Mouse (Mus musculus): ENCODE measurements around the gene Drg1.
"Not testable (repeated sequence)": the region's sequence is repeated elsewhere in the genome, so short reads cannot be mapped to it uniquely, and the experiment has no call there.

The Drg1 gene

GRCm38 (mm10) chr11:3212526-3212925 lies 53.7 kb downstream of the Drg1 start:
- DNase-seq (ENCODE audit: low read depth) = no peak

DNA sequence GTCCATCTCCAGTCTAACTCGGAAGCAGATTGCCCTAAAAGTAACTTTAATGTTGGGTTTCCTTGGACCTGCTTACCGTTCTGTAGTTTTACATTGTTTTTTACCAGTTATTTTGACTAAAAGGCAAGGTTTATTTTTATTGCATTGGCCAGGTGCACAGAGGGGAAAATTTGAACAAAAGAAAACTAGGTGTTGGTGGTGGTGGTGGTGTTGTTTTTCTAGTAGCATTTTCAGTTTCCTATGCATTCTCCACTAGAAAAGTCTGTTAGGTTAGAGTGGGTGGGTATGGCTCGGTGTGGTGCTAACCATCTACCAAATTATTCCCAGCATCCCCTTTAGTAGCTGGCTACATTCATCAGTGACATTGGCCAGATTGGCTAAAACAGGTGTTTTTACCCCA lies 59.4 kb downstream of the Drg1 start:
- no peak for DNase-seq (ENCODE audit: low read depth)

- DNase-seq (ENCODE audit: low read depth) = no peak
Observed at GRCm38 (mm10) chr11:3205207-3205606, 61.0 kb downstream of the Drg1 start.

- no peak for DNase-seq (ENCODE audit: low read depth)
Observed at GRCm38 (mm10) chr11:3203771-3204170, 62.4 kb downstream of the Drg1 start.

- peak; percentile 64 for DNase-seq (ENCODE audit: low read depth)
Observed at GRCm38 (mm10) chr11:3202781-3203441, 63.3 kb downstream of the Drg1 start.

- DNase-seq (ENCODE audit: low read depth) = peak; percentile 95
Observed at GRCm38 (mm10) chr11:3202231-3202701, 63.9 kb downstream of the Drg1 start, which contains the start of gene Eif4enif1. TSS of gene Eif4enif1 (plus strand) at chr11:3202392.

DNA sequence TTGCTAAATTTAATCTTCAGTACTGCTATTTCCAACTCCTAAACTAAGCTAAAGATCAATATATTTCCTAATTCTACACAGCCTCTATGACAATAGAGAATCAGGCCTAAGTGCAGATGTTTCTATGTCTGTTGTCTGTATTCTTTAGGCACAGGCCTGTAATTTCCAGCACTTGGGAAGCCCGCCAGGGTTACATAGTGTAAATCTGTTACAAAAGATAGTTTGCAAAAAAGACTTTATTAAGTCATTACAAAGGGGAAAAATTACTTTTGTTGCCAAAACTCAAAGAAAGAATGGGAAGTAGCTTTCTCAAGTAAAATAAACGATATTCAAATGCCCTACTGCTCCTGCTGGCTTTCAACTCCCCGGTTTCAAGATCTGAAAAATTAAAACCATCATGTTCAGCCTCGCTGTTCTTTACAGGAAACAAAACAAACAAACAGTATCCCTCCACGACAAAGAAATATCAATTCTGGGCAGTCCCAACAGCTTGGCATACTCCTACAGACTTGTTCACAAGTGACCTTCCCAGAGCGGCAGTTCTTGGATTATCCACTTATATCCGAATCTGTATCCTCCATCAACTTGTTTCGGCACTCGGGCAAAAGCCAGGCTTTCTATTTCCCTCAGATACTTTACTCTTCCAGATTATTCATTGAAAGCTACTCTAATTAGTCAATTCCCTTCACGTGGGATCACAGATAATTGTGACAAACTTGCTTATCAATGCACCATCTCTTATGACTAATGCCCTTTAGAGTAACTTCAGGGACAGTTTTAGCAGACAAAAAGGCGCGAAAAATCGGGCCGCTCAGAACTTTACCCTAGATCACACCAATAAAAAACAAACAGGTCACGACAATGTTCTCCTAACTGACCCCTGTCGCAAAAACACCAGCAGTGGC lies 64.6 kb downstream of the Drg1 start:
- DNase-seq (ENCODE audit: low read depth) = no peak

DNA sequence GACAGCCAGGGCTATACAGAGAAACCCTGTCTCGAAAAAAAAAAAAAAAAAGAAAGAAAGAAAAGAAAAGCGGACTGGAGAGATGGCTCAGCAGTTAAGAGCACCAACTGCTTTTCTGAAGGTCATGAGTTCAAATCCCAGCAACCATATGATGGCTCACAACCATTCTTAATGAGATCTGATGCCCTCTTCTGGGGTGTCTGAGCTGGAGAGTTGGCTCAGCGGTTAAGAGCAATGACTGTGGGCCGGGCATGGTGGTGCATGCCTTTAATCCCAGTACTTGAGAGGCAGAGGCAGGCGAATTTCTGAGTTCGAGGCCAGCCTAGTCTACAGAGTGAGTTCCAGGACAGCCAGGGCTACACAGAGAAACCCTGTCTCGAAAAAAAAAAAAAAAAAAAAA lies 65.6 kb downstream of the Drg1 start:
- not testable (repeated sequence) for DNase-seq (ENCODE audit: low read depth)

GRCm38 (mm10) chr11:3193363-3193762 lies 72.9 kb downstream of the Drg1 start, which contains the start of gene Sfi1:
TSS of gene Sfi1 (minus strand) at chr11:3193463.
- no peak for DNase-seq (ENCODE audit: low read depth)

- DNase-seq (ENCODE audit: low read depth) = not testable (repeated sequence)
Observed at GRCm38 (mm10) chr11:3182707-3183106, 83.5 kb downstream of the Drg1 start.

DNA sequence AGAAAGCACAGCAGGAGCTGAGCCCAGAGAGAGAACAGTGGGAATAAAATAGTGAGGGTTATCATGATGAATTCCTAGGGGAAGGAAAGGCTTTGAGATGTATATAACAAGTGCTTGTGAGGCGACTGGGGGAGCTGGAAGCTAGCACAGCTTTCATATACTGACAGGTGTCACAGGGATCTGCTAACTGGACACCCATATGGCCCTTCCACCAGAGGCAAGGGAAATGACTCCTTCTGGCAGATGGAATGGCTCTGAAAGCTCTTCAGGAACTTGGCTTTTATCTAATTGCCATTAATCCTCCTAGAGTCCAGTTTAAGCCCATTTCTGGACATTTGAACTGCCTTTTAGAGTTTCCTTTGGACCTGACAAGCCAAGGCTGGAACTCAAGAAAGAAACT lies 84.2 kb downstream of the Drg1 start:
- not testable (repeated sequence) for DNase-seq (ENCODE audit: low read depth)

DNA sequence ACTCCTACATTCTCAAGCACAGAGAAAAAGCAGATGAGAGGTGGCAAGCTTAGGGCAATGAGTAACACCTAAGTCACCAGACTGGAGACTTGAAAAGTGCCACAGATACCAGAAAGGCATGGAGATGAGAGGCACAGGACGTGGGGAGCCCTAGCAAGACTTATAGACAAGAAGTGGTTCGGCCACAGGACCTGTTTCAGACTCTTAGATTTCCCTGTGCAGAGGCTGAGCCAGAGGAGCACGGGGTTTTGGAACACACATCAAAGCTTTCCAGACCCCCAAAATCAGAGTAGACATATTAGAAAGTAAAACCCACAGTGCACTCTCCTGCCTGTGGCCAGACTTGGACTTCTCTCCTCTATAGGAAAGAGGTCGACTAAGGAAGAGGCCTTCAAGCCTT lies 85.0 kb downstream of the Drg1 start:
- peak; percentile 57 for DNase-seq (ENCODE audit: low read depth)

DNA sequence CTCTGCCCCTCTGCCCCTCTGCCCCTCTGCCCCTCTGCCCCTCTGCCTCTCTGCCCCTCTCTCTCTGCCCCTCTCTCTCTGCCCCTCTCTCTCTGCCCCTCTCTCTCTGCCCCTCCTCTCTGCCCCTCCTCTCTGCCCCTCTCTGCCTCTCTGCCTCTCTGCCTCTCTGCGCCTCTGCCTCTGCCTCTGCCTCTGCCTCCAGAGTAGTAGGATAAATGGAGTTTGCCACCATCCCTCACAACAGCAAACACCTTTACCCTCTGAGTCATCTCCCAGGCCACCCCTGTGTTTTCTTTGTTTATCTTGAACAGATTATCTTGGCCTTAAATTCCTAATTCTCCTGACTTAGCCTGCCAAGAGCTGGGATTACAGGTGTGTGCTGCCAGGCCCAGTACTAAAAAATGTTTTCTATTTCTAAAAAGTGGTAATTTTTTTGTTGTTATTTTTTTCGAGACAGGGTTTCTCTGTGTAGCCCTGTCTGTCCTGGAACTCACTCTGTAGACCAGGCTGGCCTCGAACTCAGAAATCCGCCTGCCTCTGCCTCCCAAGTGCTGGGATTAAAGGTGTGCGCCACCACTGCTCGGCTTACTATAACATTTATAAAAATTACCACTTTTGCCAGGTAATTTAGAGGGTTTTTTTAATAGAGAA lies 85.6 kb downstream of the Drg1 start:
- DNase-seq (ENCODE audit: low read depth) = not testable (repeated sequence)

DNA sequence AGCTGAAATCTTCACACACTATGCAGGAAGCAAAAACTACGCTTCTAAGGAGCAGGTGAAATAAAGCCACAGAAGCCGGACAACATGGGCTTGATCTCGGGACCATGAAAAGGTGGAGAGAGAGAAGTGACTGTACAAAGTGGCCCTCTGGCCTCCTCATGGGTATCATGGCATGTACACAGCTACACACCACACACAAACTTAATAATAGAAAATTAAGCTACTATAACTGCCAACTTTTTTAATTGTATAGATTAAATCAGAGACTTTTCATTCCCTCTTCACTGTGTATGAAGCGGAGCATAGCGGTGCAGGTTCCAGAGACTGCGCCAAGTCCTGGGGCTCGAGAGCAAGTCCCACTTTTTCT lies 86.5 kb downstream of the Drg1 start:
- DNase-seq (ENCODE audit: low read depth) = peak; percentile 5

- peak; percentile 15 for DNase-seq (ENCODE audit: low read depth)
Observed at GRCm38 (mm10) chr11:3178968-3179725, 87.1 kb downstream of the Drg1 start.

- not testable (repeated sequence) for DNase-seq (ENCODE audit: low read depth)
Observed at GRCm38 (mm10) chr11:3173425-3174318, 92.5 kb downstream of the Drg1 start.

GRCm38 (mm10) chr11:3172526-3172925 lies 93.7 kb downstream of the Drg1 start:
- not testable (repeated sequence) for DNase-seq (ENCODE audit: low read depth)

DNA sequence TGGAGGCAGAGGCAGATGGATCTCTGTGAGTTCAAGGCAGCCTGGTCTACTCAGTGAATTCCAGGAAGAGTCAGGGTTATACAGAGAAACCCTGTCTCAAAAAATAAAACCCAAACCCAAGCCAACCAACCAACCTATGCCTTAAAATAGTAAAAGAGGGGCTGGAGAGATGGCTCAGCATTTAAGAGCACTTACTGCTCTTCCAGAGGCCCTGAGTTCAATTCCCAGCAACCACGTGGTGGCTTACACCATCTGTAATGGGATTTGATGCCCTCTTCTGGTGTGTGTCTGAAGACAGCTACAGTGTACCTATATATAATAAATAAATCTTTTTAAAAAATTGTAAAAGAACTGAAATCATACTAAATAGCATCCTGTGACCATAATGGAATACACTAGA lies 94.3 kb downstream of the Drg1 start:
- DNase-seq (ENCODE audit: low read depth) = not testable (repeated sequence)

- DNase-seq (ENCODE audit: low read depth) = not testable (repeated sequence)
Observed at GRCm38 (mm10) chr11:3169042-3169441, 97.2 kb downstream of the Drg1 start.

- DNase-seq (ENCODE audit: low read depth) = peak; percentile 28
Observed at GRCm38 (mm10) chr11:3167571-3168001, 98.6 kb downstream of the Drg1 start.

GRCm38 (mm10) chr11:3167129-3167528 lies 99.1 kb downstream of the Drg1 start:
- DNase-seq (ENCODE audit: low read depth) = not testable (repeated sequence)

All from naive thymus-derived CD4-positive, alpha-beta T cell, adult 2 months (primary cell).